Mouse (Mus musculus) G1E (cell line): ENCODE measurements at regions not wholly inside any gene's neighbourhood (a gene's known extent, or its start where the extent isn't known, plus 50 kb on each side); places are given as distances from the start of the nearest gene placed in this dataset.

Experiments
- CTCF ChIP-seq: IDR thresholded peaks from 2 replicates; pipeline ENCODE4 v1.5.1; 2012; ENCODE audit warnings: low read depth, low read length, inconsistent platforms, mixed read lengths
- GATA1 ChIP-seq: IDR thresholded peaks from 2 replicates; pipeline ENCODE4 v1.6.1; 2012; ENCODE audit warnings: borderline replicate concordance, low read length, inconsistent platforms, mixed read lengths

GRCm38 (mm10) chr13:107300792-107301191 is 278.9 kb upstream of the Kif2a start:
- TF ChIP-seq CTCF: no peak
- TF ChIP-seq GATA1: no peak
